Mouse (Mus musculus) CH12.LX (cell line): ENCODE data around the gene Srd5a1. TPM values are rescaled to one million over a fixed set of nuclear protein-coding genes. Genes with fewer than 3 reads are reported as not detected.

Experiments used
- DNase-seq: peaks from one replicate; pipeline ENCODE4 v3.0.0-alpha.2; 2013; ENCODE audit errors: extremely low read depth
- H3K27ac ChIP-seq: 2 replicates; pipeline ENCODE4 v1.5.1; 2012; ENCODE audit warnings: low read depth, mild to moderate bottlenecking, control low read depth, moderate library complexity; ENCODE audit not compliant: insufficient read depth
- H3K27me3 ChIP-seq: replicated peaks from 2 replicates; pipeline ENCODE3; 2012; ENCODE audit warnings: inconsistent platforms
- H3K36me3 ChIP-seq, 2 experiments: replicated peaks in 1 of 2; 2 replicates each; pipeline versions ENCODE3 to v1.6.1; 2012; ENCODE audit warnings: inconsistent platforms in 1 of 2, low read length in 1 of 2, mild to moderate bottlenecking in 1 of 2, mixed read lengths in 1 of 2, moderate library complexity in 1 of 2; ENCODE audit not compliant: control insufficient read depth in 1 of 2, insufficient read depth in 1 of 2
- H3K4me1 ChIP-seq, 2 experiments: 2 replicates each; pipeline ENCODE4 v1.6.1; 2012; ENCODE audit warnings: inconsistent platforms in 1 of 2, moderate library complexity in 1 of 2; ENCODE audit not compliant: insufficient read depth in 2 of 2, control insufficient read depth in 1 of 2
- H3K4me2 ChIP-seq: 2 replicates; pipeline ENCODE4 v1.6.1; 2012; ENCODE audit warnings: low read depth, mild to moderate bottlenecking, control low read depth; ENCODE audit not compliant: poor library complexity, insufficient read depth, severe bottlenecking
- H3K4me3 ChIP-seq, 3 experiments: fragments of 150-350 bp in 1 of 3; sonication (generic) in 1 of 3; replicated peaks in 1 of 3; 2 replicates each; pipeline versions ENCODE3 to v1.5.1; 2011 to 2012; ENCODE audit warnings: low read depth in 2 of 3, low read length in 2 of 3, mild to moderate bottlenecking in 2 of 3, moderate library complexity in 2 of 3, control low read depth in 1 of 3, improper control_type of control experiment in 1 of 3, inconsistent platforms in 1 of 3, mixed read lengths in 1 of 3; ENCODE audit not compliant: poor library complexity in 1 of 3
- H3K79me2 ChIP-seq: replicated peaks from 2 replicates; pipeline ENCODE4 v1.6.1; 2012; ENCODE audit warnings: mild to moderate bottlenecking, moderate library complexity; ENCODE audit not compliant: control insufficient read depth, poor library complexity, insufficient read depth, severe bottlenecking; ENCODE audit errors: extremely low read depth
- H3K9ac ChIP-seq: 2 replicates; pipeline ENCODE4 v1.6.1; 2012; ENCODE audit warnings: low read depth, mild to moderate bottlenecking, control low read depth, moderate library complexity; ENCODE audit not compliant: insufficient read depth
- H3K9me3 ChIP-seq: replicated peaks from 2 replicates; pipeline ENCODE3; 2012; ENCODE audit warnings: low read length, inconsistent platforms, mixed read lengths
- BHLHE40 ChIP-seq: IDR thresholded peaks from 2 replicates; pipeline ENCODE4 v1.6.1; 2011; ENCODE audit warnings: mild to moderate bottlenecking, low read depth, low read length, improper control_type of control experiment
- CHD1 ChIP-seq: IDR thresholded peaks from 2 replicates; pipeline ENCODE4 v1.6.1; 2012; ENCODE audit warnings: low read depth, low read length, improper control_type of control experiment, inconsistent platforms
- CHD2 ChIP-seq: IDR thresholded peaks from 2 replicates; pipeline ENCODE4 v1.6.1; 2011; ENCODE audit warnings: low read length, improper control_type of control experiment
- ELF1 ChIP-seq: IDR thresholded peaks from 2 replicates; pipeline ENCODE4 v1.6.1; 2014; ENCODE audit warnings: low read depth, mild to moderate bottlenecking, inconsistent platforms, low read length, improper control_type of control experiment
- ETS1 ChIP-seq: conservative IDR thresholded peaks from 2 replicates; pipeline ENCODE4 v1.6.1; 2012; ENCODE audit warnings: low read depth, mild to moderate bottlenecking, inconsistent platforms, low read length, improper control_type of control experiment, moderate library complexity
- GABPA ChIP-seq: IDR thresholded peaks from 2 replicates; pipeline ENCODE4 v1.6.1; 2012; ENCODE audit warnings: low read depth, low read length, improper control_type of control experiment, inconsistent platforms; ENCODE audit not compliant: insufficient replicate concordance
- HCFC1 ChIP-seq: IDR thresholded peaks from 2 replicates; pipeline ENCODE4 v1.6.1; 2012; ENCODE audit warnings: low read depth, mild to moderate bottlenecking, inconsistent platforms, low read length, improper control_type of control experiment
- IRF4 ChIP-seq: IDR thresholded peaks from 2 replicates; pipeline ENCODE4 v1.6.1; 2014; ENCODE audit warnings: low read depth, mild to moderate bottlenecking, inconsistent platforms, low read length, improper control_type of control experiment
- JUN ChIP-seq: IDR thresholded peaks from 2 replicates; pipeline ENCODE4 v1.6.1; 2011; ENCODE audit warnings: low read depth, mild to moderate bottlenecking, low read length, improper control_type of control experiment, moderate library complexity; ENCODE audit not compliant: insufficient read depth
- JUND ChIP-seq: conservative IDR thresholded peaks from 2 replicates; pipeline ENCODE4 v1.6.1; 2011; ENCODE audit warnings: low read depth, low read length, improper control_type of control experiment
- MAFK ChIP-seq: IDR thresholded peaks from 2 replicates; pipeline ENCODE4 v1.6.1; 2011; ENCODE audit warnings: low read length, improper control_type of control experiment; ENCODE audit not compliant: insufficient replicate concordance
- MAX ChIP-seq: IDR thresholded peaks from 2 replicates; pipeline ENCODE4 v1.6.1; 2011; ENCODE audit warnings: low read length, improper control_type of control experiment
- MYC ChIP-seq: IDR thresholded peaks from 2 replicates; pipeline ENCODE4 v1.6.1; 2011; ENCODE audit warnings: low read depth, mild to moderate bottlenecking, improper control_type of control experiment, low read length
- NELFE ChIP-seq: IDR thresholded peaks from 2 replicates; pipeline ENCODE4 v1.6.1; 2011; ENCODE audit warnings: low read depth, low read length, improper control_type of control experiment
- NRF1 ChIP-seq: IDR thresholded peaks from 2 replicates; pipeline ENCODE4 v1.6.1; 2014; ENCODE audit warnings: low read depth, mild to moderate bottlenecking, inconsistent platforms, low read length, improper control_type of control experiment, moderate library complexity
- PAX5 ChIP-seq: IDR thresholded peaks from 2 replicates; pipeline ENCODE4 v1.6.1; 2012; ENCODE audit warnings: low read length, inconsistent platforms, mixed read lengths
- POLR2A ChIP-seq: IDR thresholded peaks from 2 replicates; pipeline ENCODE4 v1.6.1; 2011; ENCODE audit warnings: low read depth, mild to moderate bottlenecking, improper control_type of control experiment, low read length
- RAD21 ChIP-seq: IDR thresholded peaks from 2 replicates; pipeline ENCODE4 v1.6.1; 2011; ENCODE audit warnings: low read depth, mild to moderate bottlenecking, low read length, improper control_type of control experiment, moderate library complexity
- RCOR1 ChIP-seq: conservative IDR thresholded peaks from 2 replicates; pipeline ENCODE4 v1.6.1; 2012; ENCODE audit warnings: low read depth, mild to moderate bottlenecking, inconsistent platforms, low read length, improper control_type of control experiment
- SIN3A ChIP-seq: IDR thresholded peaks from 2 replicates; pipeline ENCODE4 v1.6.1; 2012; ENCODE audit warnings: low read length, improper control_type of control experiment, inconsistent platforms
- TBP ChIP-seq: conservative IDR thresholded peaks from 2 replicates; pipeline ENCODE4 v1.6.1; 2011; ENCODE audit warnings: low read depth, low read length, improper control_type of control experiment
- TCF12 ChIP-seq: IDR thresholded peaks from 2 replicates; pipeline ENCODE4 v1.6.1; 2014; ENCODE audit warnings: low read depth, mild to moderate bottlenecking, inconsistent platforms, low read length, improper control_type of control experiment
- USF1 ChIP-seq: IDR thresholded peaks from 2 replicates; pipeline ENCODE4 v1.6.1; 2014; ENCODE audit warnings: low read depth, mild to moderate bottlenecking, inconsistent platforms, low read length, improper control_type of control experiment
- USF2 ChIP-seq: conservative IDR thresholded peaks from 2 replicates; pipeline ENCODE4 v1.6.1; 2011; ENCODE audit warnings: low read depth, low read length, improper control_type of control experiment
- ZKSCAN1 ChIP-seq: IDR thresholded peaks from 2 replicates; pipeline ENCODE4 v1.6.1; 2012; ENCODE audit warnings: low read depth, inconsistent platforms, low read length, improper control_type of control experiment, borderline replicate concordance
- ZMIZ1 ChIP-seq: IDR thresholded peaks from 2 replicates; pipeline ENCODE4 v1.6.1; 2012; ENCODE audit warnings: low read depth, mild to moderate bottlenecking, inconsistent platforms, low read length, improper control_type of control experiment
- ZNF384 ChIP-seq: IDR thresholded peaks from 2 replicates; pipeline ENCODE4 v1.6.1; 2012; ENCODE audit warnings: low read depth, low read length, improper control_type of control experiment, inconsistent platforms
- dilution Hi-C: fragments of 300-500 bp; cut with MboI; formaldehyde crosslinking; loops from 2 replicates; pipeline ENCODE4 v1.14.3; 2020; ENCODE audit warnings: low sequenced_read_pairs; ENCODE audit not compliant: extremely low pct_unique_long_range_greater_than_20kb, extremely low pct_ligation_motif_present
- in situ Hi-C: fragments of 300-500 bp; cut with MboI; formaldehyde crosslinking; loops from 3 replicates; pipeline ENCODE4 v1.14.3; 2019; ENCODE audit warnings: low sequenced_read_pairs, low pct_ligation_motif_present, low pct_unique_long_range_greater_than_20kb, mixed read lengths
- polyA plus RNA-seq: library from polyadenylated mRNA; unstranded; fragments of >175 nt; gene quantifications from 2 replicates; pipeline ENCODE4 v1.2.1, GENCODE M21; 2012; ENCODE audit warnings: low read depth; ENCODE audit not compliant: insufficient read length
- total RNA-seq, 2 experiments: library from RNA; depleted of rRNA; stranded (reverse); fragments of 300-350 nt in 1 of 2; fragments of >200 nt in 1 of 2; gene quantifications; 2 replicates each; pipeline ENCODE4 v1.2.3; 2012 to 2014

Srd5a1 gene
- total and polyA plus RNA-seq, 3 experiments = 1.2 to 2.4 (median 2.3) TPM

- in situ Hi-C loops = no loop called here
- Histone ChIP-seq H3K4me1 (no peaks in the 10 kb centered on the region), H3K9ac (no peak overlapping the region), H3K79me2 (no peaks in the 10 kb centered on the region), H3K9me3 (no peaks in the 10 kb centered on the region), H3K4me3 (no peak overlapping the region), H3K4me2 (no peak overlapping the region), H3K36me3 (peaks cover 76 to 98% of the 10 kb centered on the region in 2 experiments), H3K27ac (no peak overlapping the region), H3K27me3 (no peaks in the 10 kb centered on the region)
- no peak for DNase-seq
- dilution Hi-C loops = no loop called here
- no peak for TF ChIP-seq BHLHE40
- TF ChIP-seq USF1 = no peak
- TF ChIP-seq ELF1 = no peak
- no peak for TF ChIP-seq SIN3A
- TF ChIP-seq CHD1 = no peak
- TF ChIP-seq CHD2 = no peak
- no peak for TF ChIP-seq NRF1
- TF ChIP-seq JUN = no peak
- TF ChIP-seq ZKSCAN1 = no peak
- TF ChIP-seq MYC = no peak
- TF ChIP-seq RCOR1 = no peak
Observed at GRCm38 (mm10) chr13:69637657-69638056, 26.4 kb upstream of the Srd5a1 start.

GRCm38 (mm10) chr13:69636816-69637215, 25.6 kb upstream of the Srd5a1 start:
- Histone ChIP-seq H3K4me1 (no peaks in the 10 kb centered on the region), H3K27ac (no peak overlapping the region), H3K36me3 (peaks cover 77 to 98% of the 10 kb centered on the region in 2 experiments), H3K4me2 (no peak overlapping the region)
- TF ChIP-seq MYC = no peak
- no peak for TF ChIP-seq GABPA
- TF ChIP-seq ZMIZ1 = no peak
- TF ChIP-seq, all 38 proteins: peak for 0
- in situ Hi-C loops (no loop called here), dilution Hi-C loops (no loop called here)
- Histone ChIP-seq H3K79me2 (no peaks in the 10 kb centered on the region), H3K27me3 (no peaks in the 10 kb centered on the region), H3K4me3 (no peak overlapping the region), H3K9ac (no peak overlapping the region), H3K9me3 (no peaks in the 10 kb centered on the region)
- no peak for DNase-seq

GRCm38 (mm10) chr13:69636375-69636774, 25.1 kb upstream of the Srd5a1 start:
- TF ChIP-seq HCFC1 = no peak
- TF ChIP-seq JUN = no peak
- no peak for TF ChIP-seq MAX
- no peak for TF ChIP-seq ZMIZ1
- TF ChIP-seq TBP = no peak
- no peak for TF ChIP-seq POLR2A
- no peak for TF ChIP-seq TCF12
- no peak for TF ChIP-seq IRF4
- no peak for TF ChIP-seq NELFE
- no peak for TF ChIP-seq RAD21
- TF ChIP-seq ZNF384 = no peak
- no peak for TF ChIP-seq MAFK
- no peak for TF ChIP-seq JUND
- TF ChIP-seq USF2 = no peak
- TF ChIP-seq ETS1 = no peak
- no peak for TF ChIP-seq CHD2
- no peak for TF ChIP-seq PAX5
- TF ChIP-seq, all 38 proteins: peak for 0
- Histone ChIP-seq H3K4me2 (no peak overlapping the region), H3K27ac (no peak overlapping the region), H3K9ac (no peak overlapping the region), H3K27me3 (no peaks in the 10 kb centered on the region), H3K4me3 (no peak overlapping the region), H3K36me3 (peaks cover 82 to 98% of the 10 kb centered on the region in 2 experiments), H3K9me3 (no peaks in the 10 kb centered on the region), H3K4me1 (no peaks in the 10 kb centered on the region), H3K79me2 (no peaks in the 10 kb centered on the region)
- dilution Hi-C loops = no loop called here
- in situ Hi-C loops = no loop called here
- DNase-seq = no peak
